Mouse (Mus musculus) intestine, embryonic 16.5 days (tissue): ENCODE measurements around the gene Phc2. TPM values are rescaled to one million over a fixed set of nuclear protein-coding genes. Genes with fewer than 3 reads are reported as not detected.

ENCODE experiments used
- ATAC-seq: fragments of 200-750 bp; cut with Nextera tagmentation; 2 replicates; pipeline ENCODE4 v1.8.0; 2017; ENCODE audit warnings: moderate TSS enrichment, moderate library complexity
- H3K27ac ChIP-seq: fragments of 300-500 bp; sonication (generic); 2 replicates; pipeline ENCODE4 v1.5.1; 2014; ENCODE audit warnings: mild to moderate bottlenecking, low read length
- H3K27me3 ChIP-seq: fragments of 300-500 bp; sonication (generic); replicated peaks from 2 replicates; pipeline ENCODE4 v1.6.1; 2014; ENCODE audit warnings: low read length, control low read depth, mixed read lengths; ENCODE audit not compliant: control insufficient read depth, insufficient read depth
- H3K36me3 ChIP-seq: fragments of 300-500 bp; sonication (generic); 2 replicates; pipeline ENCODE4 v1.6.1; 2014; ENCODE audit warnings: low read length, control low read depth; ENCODE audit not compliant: control insufficient read depth, insufficient read depth
- H3K4me1 ChIP-seq: fragments of 300-500 bp; sonication (generic); 2 replicates; pipeline ENCODE4 v1.6.1; 2014; ENCODE audit warnings: low read length, control low read depth, mixed read lengths; ENCODE audit not compliant: control insufficient read depth, insufficient read depth
- H3K4me2 ChIP-seq: fragments of 300-500 bp; sonication (generic); 2 replicates; pipeline ENCODE4 v1.6.1; 2014; ENCODE audit warnings: low read depth, low read length, control low read depth
- H3K4me3 ChIP-seq: fragments of 300-500 bp; sonication (generic); 2 replicates; pipeline ENCODE4 v1.5.1; 2014; ENCODE audit warnings: mild to moderate bottlenecking, low read length
- H3K9ac ChIP-seq: fragments of 300-500 bp; sonication (generic); 2 replicates; pipeline ENCODE4 v1.6.1; 2014; ENCODE audit warnings: low read depth, low read length
- H3K9me3 ChIP-seq: fragments of 300-500 bp; sonication (generic); 2 replicates; pipeline ENCODE4 v1.6.1; 2016; ENCODE audit warnings: low read length, control low read depth; ENCODE audit not compliant: control insufficient read depth
- WGBS: fragments of 180-500 bp; shearing (Covaris S2); extraction: QIAGEN DNeasy Blood & Tissue Kit; methylation state at CpG from one replicate; pipeline ENCODE4 v1.1.7; 2014; 5-methylcytosine and 5-hydroxymethylcytosine counted together
- polyA plus RNA-seq: library from polyadenylated mRNA; unstranded; fragments of >200 nt; fragmentation: Nextera tagmentation; extraction: Ambion mirVana; gene quantifications from 2 replicates; pipeline ENCODE4 v1.2.1, GENCODE M21; 2015

Gene Phc2
- polyA plus RNA-seq, 1 experiment from 2014 or later: 9.9 TPM

- Histone ChIP-seq H3K27ac (no peak overlapping the region), H3K4me1 (peaks cover 8% of the 10 kb centered on the region; the same call in 1 of the 2 replicates), H3K4me2 (no peak overlapping the region), H3K27me3 (no peaks in the 10 kb centered on the region), H3K9me3 (no peaks in the 10 kb centered on the region), H3K36me3 (no peaks in the 10 kb centered on the region), H3K4me3 (0 out of 2 replicates have a peak overlapping the region, but pooled peaks have one; percentile 1), H3K9ac (0 out of 2 replicates have a peak overlapping the region, but pooled peaks have one; percentile 1)
- 70% methylated on average over 17 of the region's 17 CpGs for WGBS
- no peak for ATAC-seq
These were observed 37.0 kb upstream of the Phc2 start for GRCm38 (mm10) chr4:128617363-128618120.

GRCm38 (mm10) chr4:128618246-128618911 lies 36.1 kb upstream of the Phc2 start, which contains the start of gene Tlr12:
Tlr12 (minus strand) TSS chr4:128618619.
- peak within 1 kb of the TSS; percentile 5; the same call in 1 of the 2 replicates for H3K27ac ChIP-seq
- WGBS: 43% methylated on average over 15 of the region's 15 CpGs
- peak within 1 kb of the TSS; percentile 29; the same call in 1 of the 2 replicates for H3K4me2 ChIP-seq
- H3K9me3 ChIP-seq: no peaks in the 10 kb centered on the region
- H3K27me3 ChIP-seq: no peaks in the 10 kb centered on the region
- H3K9ac ChIP-seq: peak within 1 kb of the TSS; percentile 1; the same call in 1 of the 2 replicates
- no peaks in the 10 kb centered on the region for H3K36me3 ChIP-seq
- H3K4me3 ChIP-seq: 0 out of 2 replicates have a peak within 1 kb of the TSS, but pooled peaks have one; percentile 1
- ATAC-seq: peak; percentile 71
- H3K4me1 ChIP-seq: peaks cover 8% of the 10 kb centered on the region; the same call in 1 of the 2 replicates

DNA sequence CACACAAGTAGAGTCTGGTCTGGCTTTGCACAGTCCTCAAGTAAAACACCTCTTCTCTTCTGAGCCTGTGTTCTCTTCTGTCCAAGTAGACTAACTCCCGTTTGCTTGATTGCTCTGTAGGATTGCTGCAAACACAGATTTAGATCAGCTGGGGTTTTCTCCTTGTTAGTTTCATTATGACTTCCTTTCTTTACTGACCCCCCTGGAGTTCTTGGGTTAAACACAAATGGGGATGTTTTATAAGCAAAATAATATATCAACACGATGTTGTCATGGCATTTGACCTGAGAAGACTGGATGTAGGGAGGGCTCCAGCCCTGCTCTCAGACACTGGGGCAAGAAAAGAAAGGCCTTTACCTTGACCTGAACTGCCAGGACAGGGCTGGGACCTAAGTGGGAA lies 35.5 kb upstream of the Phc2 start:
- no peaks in the 10 kb centered on the region for H3K27me3 ChIP-seq
- peak; percentile 37; the same call in 1 of the 2 replicates for ATAC-seq
- no peak overlapping the region for H3K4me3 ChIP-seq
- peaks cover 8% of the 10 kb centered on the region; the same call in 1 of the 2 replicates for H3K4me1 ChIP-seq
- WGBS: 39% methylated on average over 2 of the region's 2 CpGs
- H3K9me3 ChIP-seq: no peaks in the 10 kb centered on the region
- peak overlapping the region; percentile 5; the same call in 1 of the 2 replicates for H3K27ac ChIP-seq
- H3K9ac ChIP-seq: no peak overlapping the region
- H3K36me3 ChIP-seq: no peaks in the 10 kb centered on the region
- no peak overlapping the region for H3K4me2 ChIP-seq

DNA sequence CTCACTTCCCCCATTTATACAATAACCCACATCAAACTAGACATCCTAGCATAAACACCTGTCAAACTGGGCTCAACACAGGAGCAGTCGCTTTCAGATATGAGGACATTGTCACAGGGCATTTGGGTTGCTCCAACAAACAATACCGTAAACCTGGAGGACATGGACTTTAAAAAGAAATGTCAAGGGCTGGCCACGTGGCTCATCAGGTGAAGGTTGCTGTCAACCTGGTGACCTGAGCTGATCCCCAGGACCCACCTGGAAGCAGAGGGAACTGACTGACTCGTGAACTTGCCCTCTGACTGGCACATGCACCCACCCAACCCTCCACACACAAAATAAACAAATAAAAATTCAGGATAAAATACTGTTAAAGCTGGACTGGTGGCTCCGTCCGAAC lies 33.9 kb upstream of the Phc2 start:
- H3K4me1 ChIP-seq: peaks cover 8% of the 10 kb centered on the region; the same call in 1 of the 2 replicates
- no peak overlapping the region for H3K27ac ChIP-seq
- H3K4me2 ChIP-seq: no peak overlapping the region
- H3K4me3 ChIP-seq: no peak overlapping the region
- no peaks in the 10 kb centered on the region for H3K9me3 ChIP-seq
- WGBS: 72% methylated on average over 6 of the region's 6 CpGs
- ATAC-seq: no peak
- no peaks in the 10 kb centered on the region for H3K27me3 ChIP-seq
- H3K9ac ChIP-seq: no peak overlapping the region
- H3K36me3 ChIP-seq: no peaks in the 10 kb centered on the region

- Histone ChIP-seq H3K4me2 (no peak overlapping the region), H3K27me3 (no peaks in the 10 kb centered on the region), H3K36me3 (no peaks in the 10 kb centered on the region), H3K27ac (no peak overlapping the region), H3K9ac (no peak overlapping the region), H3K4me3 (no peak overlapping the region), H3K9me3 (no peaks in the 10 kb centered on the region), H3K4me1 (peaks cover 8% of the 10 kb centered on the region; the same call in 1 of the 2 replicates)
- 82% methylated on average over 8 of the region's 8 CpGs for WGBS
- ATAC-seq: no peak
These were observed 33.4 kb upstream of the Phc2 start for GRCm38 (mm10) chr4:128621109-128621508.

DNA sequence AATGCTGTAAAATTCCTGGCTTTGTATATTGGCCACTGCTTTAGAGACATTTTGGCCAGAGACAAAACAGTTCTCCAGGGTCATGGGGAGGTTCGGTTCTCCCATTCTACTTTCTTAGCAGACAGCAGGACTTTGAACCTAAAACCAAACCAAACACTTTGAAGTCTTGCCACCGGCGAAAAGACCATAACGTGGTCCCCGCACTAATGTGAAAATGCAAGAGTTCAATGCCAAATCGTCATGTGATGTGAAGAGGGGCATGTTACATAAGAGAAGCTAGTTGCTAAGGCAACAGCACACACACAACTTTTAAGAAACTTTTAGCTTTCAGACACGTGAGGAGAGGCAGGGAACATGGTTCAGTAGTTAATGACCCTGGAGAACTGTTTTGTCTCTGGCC lies 19.1 kb upstream of the Phc2 start:
- WGBS: 52% methylated on average over 7 of the region's 7 CpGs
- peak overlapping the region; percentile 79; the same call in 1 of the 2 replicates for H3K27ac ChIP-seq
- H3K9ac ChIP-seq: no peak overlapping the region
- H3K9me3 ChIP-seq: no peaks in the 10 kb centered on the region
- H3K36me3 ChIP-seq: no peaks in the 10 kb centered on the region
- no peaks in the 10 kb centered on the region for H3K27me3 ChIP-seq
- no peak overlapping the region for H3K4me2 ChIP-seq
- H3K4me3 ChIP-seq: no peak overlapping the region
- ATAC-seq: no peak; the same call in 1 of the 2 replicates
- H3K4me1 ChIP-seq: peaks cover 16% of the 10 kb centered on the region

- no peaks in the 10 kb centered on the region for H3K27me3 ChIP-seq
- 40% methylated on average over 10 of the region's 10 CpGs for WGBS
- H3K9me3 ChIP-seq: no peaks in the 10 kb centered on the region
- no peaks in the 10 kb centered on the region for H3K36me3 ChIP-seq
- peak overlapping the region; percentile 79 for H3K27ac ChIP-seq
- peaks cover 16% of the 10 kb centered on the region for H3K4me1 ChIP-seq
- no peak overlapping the region for H3K9ac ChIP-seq
- peak; percentile 36 for ATAC-seq
- H3K4me2 ChIP-seq: no peak overlapping the region
- H3K4me3 ChIP-seq: no peak overlapping the region
These were observed 18.5 kb upstream of the Phc2 start for GRCm38 (mm10) chr4:128635894-128636585.

- Histone ChIP-seq H3K4me2 (no peak overlapping the region), H3K9me3 (no peaks in the 10 kb centered on the region), H3K27ac (peak overlapping the region; percentile 79), H3K9ac (0 out of 2 replicates have a peak overlapping the region, but pooled peaks have one; percentile 27), H3K4me1 (peaks cover 22% of the 10 kb centered on the region), H3K4me3 (no peak overlapping the region), H3K36me3 (no peaks in the 10 kb centered on the region), H3K27me3 (no peaks in the 10 kb centered on the region)
- WGBS: 33% methylated on average over 11 of the region's 11 CpGs
- peak; percentile 66 for ATAC-seq
These were observed 17.3 kb upstream of the Phc2 start for GRCm38 (mm10) chr4:128637250-128637649.
